Mouse (Mus musculus): Measurements from ENCODE around the gene Kctd2.
"Not testable (repeated sequence)": the region's sequence is repeated elsewhere in the genome, so short reads cannot be mapped to it uniquely, and the experiment has no call there.

Gene Kctd2

DNA sequence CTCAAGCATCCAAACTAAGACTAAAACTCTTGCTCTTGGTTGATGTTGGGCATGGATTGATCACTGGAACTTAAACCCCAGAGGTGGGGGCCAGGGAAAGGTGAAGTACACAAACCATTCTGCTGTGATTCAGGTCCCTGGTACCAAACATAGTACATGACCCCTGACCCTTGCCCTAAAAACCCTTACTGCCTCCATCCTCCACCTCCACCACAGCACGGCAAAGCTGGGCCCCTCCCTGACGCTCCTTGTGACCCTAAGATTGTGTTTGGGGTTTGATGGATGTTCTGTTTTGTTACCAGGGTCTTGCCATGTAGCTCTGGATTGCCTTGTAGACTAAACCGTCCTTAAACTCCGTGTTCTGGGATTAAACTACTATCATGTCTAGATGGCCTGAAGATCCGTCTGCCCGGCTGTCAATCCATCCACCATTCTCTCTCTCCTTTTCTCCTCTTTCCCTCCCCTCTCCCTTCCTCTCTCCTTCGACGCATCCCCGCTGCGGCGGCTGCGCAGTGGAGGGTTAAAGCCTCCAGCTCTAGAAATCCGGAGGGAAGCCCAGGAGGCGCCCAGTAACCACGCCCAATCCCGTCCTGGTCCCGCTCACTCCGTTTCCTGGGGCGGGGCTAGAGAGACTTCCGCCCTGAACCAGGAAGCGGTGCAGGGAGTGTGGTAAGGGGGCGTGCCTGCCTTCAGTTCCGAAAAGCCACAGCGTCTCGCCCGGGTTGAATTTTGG, 55.3 kb downstream of the Kctd2 start, which contains the start of gene Armc7:
TSS of gene Armc7 (plus strand) at position 643 of the 733 bp plus-strand sequence.
- DNase-seq (ENCODE audit: low spot score) = peak; percentile 96

DNA sequence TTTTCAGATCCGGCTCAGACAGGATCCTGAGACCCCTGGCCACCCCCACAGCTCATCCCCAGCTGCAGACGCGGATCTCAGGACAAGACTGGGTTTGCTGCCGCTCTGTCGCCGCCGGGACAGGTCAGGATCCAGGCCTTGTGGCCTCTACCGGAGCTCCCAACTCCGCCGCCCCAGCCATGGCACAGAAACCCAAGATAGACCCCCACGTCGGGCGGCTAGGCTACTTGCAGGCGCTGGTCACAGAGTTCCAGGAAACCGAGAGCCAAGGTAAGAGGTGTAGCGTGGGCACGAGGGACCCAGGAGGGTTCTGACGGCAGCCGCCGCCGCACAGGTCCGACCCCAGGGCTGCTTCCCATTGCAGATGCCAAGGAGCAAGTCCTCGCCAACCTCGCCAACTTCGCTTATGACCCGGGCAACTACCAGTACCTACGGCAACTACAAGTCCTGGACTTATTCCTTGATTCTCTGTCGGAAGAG, 55.9 kb downstream of the Kctd2 start:
- no peak for DNase-seq (ENCODE audit: low spot score)

DNA sequence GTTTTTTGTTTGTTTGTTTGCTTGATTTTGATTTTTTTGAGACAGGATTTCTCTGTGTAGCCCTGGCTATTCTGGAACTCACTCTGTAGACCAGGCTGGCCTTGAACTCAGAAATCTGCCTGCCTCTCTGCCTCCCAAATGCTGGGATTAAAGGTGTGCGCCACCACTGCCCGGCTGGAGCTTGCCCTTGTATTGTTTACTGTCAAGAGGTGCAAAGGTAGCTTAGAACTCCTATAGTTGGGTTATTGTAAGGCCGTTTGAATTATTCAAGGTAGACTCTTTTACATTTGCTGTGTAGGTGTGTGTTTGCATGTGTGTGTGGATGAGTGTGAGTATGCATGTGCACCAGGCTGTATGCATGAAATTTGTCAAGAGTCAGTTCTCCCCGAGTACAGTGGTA, 56.7 kb downstream of the Kctd2 start:
- DNase-seq (ENCODE audit: low spot score) = not testable (repeated sequence)

DNA sequence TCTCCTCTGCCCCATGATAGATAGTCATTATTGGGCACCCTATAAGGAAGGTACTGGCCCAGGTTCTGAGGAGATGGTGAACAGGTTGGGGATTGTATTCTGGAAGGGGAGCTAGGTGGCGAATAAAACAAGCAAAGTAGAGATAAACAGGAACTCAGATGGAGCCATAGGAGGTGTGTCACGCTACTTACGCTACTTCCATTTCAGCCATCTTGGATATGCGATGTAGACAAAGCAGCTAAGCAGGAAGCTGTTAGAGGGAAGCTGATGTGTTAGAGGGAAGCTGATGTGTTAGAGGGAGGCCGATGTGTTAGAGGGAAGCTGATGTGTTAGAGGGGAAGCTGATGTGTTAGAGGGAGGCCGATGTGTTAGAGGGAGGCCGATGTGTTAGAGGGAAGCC, 57.5 kb downstream of the Kctd2 start:
- not testable (repeated sequence) for DNase-seq (ENCODE audit: low spot score)

DNA sequence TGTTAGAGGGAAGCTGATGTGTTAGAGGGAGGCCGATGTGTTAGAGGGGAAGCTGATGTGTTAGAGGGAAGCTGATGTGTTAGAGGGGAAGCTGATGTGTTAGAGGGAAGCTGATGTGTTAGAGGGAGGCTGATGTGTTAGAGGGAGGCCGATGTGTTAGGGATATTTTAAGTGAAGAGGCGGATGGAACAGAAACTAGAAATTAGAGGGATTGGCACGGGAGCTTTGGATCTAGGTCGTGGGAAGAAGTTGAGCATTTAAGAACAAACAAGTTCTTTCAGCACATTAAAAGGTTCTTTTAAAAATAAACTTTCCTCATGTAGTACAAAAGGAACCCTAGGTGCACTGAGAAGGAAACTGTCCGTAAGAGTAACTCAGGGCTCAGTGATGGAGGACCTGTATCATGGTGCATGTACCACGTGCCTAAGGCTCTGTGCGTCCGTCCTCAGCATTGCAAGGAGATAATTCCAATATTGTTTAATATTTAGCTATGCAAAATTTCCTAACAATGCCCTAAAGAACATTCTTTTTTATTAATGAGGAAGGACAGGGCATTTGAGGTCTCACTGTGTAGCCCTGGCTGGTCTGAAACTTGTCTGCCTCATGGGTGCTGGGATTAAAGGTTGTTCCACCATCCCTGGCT, 58.5 kb downstream of the Kctd2 start:
- DNase-seq (ENCODE audit: low spot score) = no peak
